Mouse (Mus musculus) myocyte (in vitro differentiated cells): ENCODE measurements around the gene Grik1.

Source experiments
- MAX ChIP-seq: IDR thresholded peaks from one replicate; pipeline ENCODE4 v1.6.1; 2011; ENCODE audit warnings: low read depth, mild to moderate bottlenecking, control low read depth
- POLR2A ChIP-seq: IDR thresholded peaks from one replicate; pipeline ENCODE4 v1.6.1; 2011; ENCODE audit warnings: low read depth, mild to moderate bottlenecking, control low read depth, moderate library complexity; ENCODE audit not compliant: insufficient read length

DNA sequence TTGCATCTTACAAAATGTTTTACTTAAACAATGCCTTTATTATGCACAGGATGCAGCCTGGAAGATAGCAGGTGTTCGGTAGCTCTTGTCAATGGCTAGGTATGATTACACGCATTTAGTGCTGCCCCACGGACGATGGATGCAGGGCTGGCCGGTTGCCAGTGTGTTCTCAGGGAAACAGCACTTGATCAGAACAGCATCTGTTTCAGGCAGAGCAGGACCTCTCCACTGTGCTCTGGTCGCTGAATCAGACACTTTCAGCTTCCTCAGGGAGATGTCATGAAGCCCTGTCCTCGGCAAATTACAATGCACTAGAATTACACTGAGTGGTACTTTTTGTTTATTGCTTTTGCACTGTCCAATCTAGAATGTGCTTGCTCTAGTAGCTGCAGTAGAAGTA, 202.8 kb downstream of the Grik1 start:
- no peak for TF ChIP-seq MAX
- no peak for TF ChIP-seq POLR2A
